Mouse (Mus musculus) heart, embryonic 16.5 days (tissue): Measurements from ENCODE around the gene Irf8. TPM values are rescaled to one million over a fixed set of nuclear protein-coding genes. Genes with fewer than 3 reads are reported as not detected.

Experiments used
- ATAC-seq: fragments of 200-750 bp; cut with Nextera tagmentation; replicated peaks from 2 replicates; pipeline ENCODE4 v1.8.0; 2017; ENCODE audit warnings: moderate number of reproducible peaks; ENCODE audit not compliant: insufficient read depth, low FRiP score; ENCODE audit errors: extremely low read depth
- H3K27ac ChIP-seq: fragments of 300-500 bp; sonication (generic); 2 replicates; pipeline ENCODE4 v1.5.1; 2014; ENCODE audit warnings: mild to moderate bottlenecking, low read length, control low read depth, moderate library complexity
- H3K27me3 ChIP-seq: fragments of 300-500 bp; sonication (generic); 2 replicates; pipeline ENCODE4 v1.6.1; 2014; ENCODE audit warnings: low read length, mixed read lengths; ENCODE audit not compliant: control insufficient read depth, insufficient read depth
- H3K36me3 ChIP-seq: fragments of 300-500 bp; sonication (generic); 2 replicates; pipeline ENCODE4 v1.6.1; 2014; ENCODE audit not compliant: control insufficient read depth, insufficient read depth
- H3K4me1 ChIP-seq: fragments of 300-500 bp; sonication (generic); 2 replicates; pipeline ENCODE4 v1.6.1; 2014; ENCODE audit warnings: low read length, mixed read lengths; ENCODE audit not compliant: control insufficient read depth, insufficient read depth
- H3K4me2 ChIP-seq: fragments of 300-500 bp; sonication (generic); 2 replicates; pipeline ENCODE4 v1.6.1; 2014; ENCODE audit warnings: low read depth, mild to moderate bottlenecking, control low read depth, low read length
- H3K4me3 ChIP-seq: fragments of 300-500 bp; sonication (generic); 2 replicates; pipeline ENCODE4 v1.5.1; 2014; ENCODE audit warnings: mild to moderate bottlenecking, control low read depth, low read length
- H3K9ac ChIP-seq: fragments of 300-500 bp; sonication (generic); 2 replicates; pipeline ENCODE4 v1.6.1; 2014; ENCODE audit warnings: low read length, control low read depth
- H3K9me3 ChIP-seq: fragments of 300-500 bp; sonication (generic); replicated peaks from 2 replicates; pipeline ENCODE4 v1.6.1; 2016; ENCODE audit warnings: low read length; ENCODE audit not compliant: control insufficient read depth
- WGBS: fragments of 180-500 bp; shearing (Covaris S2); extraction: QIAGEN DNeasy Blood & Tissue Kit; methylation state at CpG from one replicate; pipeline ENCODE4 v1.1.7; 2014; 5-methylcytosine and 5-hydroxymethylcytosine counted together
- polyA plus RNA-seq: library from polyadenylated mRNA; unstranded; fragments of >200 nt; fragmentation: Nextera tagmentation; extraction: Ambion mirVana; gene quantifications from 2 replicates; pipeline ENCODE4 v1.2.1, GENCODE M21; 2015

Gene Irf8
- polyA plus RNA-seq, 1 experiment from 2014 or later: 22.5 TPM

DNA sequence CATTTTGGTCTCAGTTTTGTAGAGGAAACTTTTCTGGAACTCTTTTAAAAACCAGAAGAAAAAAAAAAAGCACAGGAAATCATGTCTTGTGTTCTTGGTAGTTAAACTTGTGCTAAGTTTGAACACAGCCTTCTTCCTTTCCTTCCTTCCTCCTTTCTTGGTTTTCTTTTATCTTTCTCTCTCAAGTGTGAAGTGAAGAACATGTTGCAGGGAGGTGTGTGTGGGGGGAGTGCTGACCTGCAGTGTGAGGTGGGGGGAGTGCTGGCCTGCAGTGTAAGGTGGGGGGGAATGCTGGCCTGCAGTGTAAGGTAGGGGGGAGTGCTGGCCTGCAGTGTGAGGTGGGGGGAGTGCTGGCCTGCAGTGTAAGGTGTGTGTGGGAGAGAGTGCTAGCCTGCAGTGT lies 28.5 kb downstream of the Irf8 start:
- H3K4me3 ChIP-seq: no peak overlapping the region
- no peak overlapping the region for H3K4me2 ChIP-seq
- peaks cover 20% of the 10 kb centered on the region for H3K4me1 ChIP-seq
- no peak overlapping the region for H3K27ac ChIP-seq
- no peak overlapping the region for H3K9ac ChIP-seq
- no peaks in the 10 kb centered on the region for H3K9me3 ChIP-seq
- no peak for ATAC-seq
- no peaks in the 10 kb centered on the region for H3K36me3 ChIP-seq
- H3K27me3 ChIP-seq: no peaks in the 10 kb centered on the region

DNA sequence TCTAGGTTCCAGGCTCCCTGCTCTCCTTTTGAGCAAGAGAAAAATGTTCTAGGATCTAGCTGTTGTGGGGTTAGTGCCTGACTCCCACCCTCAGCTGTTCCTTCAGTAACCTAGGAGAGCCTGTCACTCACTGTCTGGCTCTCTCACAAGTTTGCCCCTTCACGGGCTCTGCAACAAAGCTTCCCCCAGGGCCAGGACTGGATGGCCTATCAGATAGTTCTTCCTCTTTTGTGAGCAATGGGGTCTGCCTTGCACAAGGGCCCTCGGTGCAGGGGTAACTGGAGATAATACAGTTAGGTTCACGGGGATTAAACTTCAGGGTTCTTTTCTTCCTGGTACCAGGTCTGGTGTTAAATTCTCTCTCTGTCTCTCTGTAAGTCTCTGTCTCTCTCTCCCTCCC lies 30.5 kb downstream of the Irf8 start:
- WGBS: 33% methylated on average over 3 of the region's 3 CpGs
- Histone ChIP-seq H3K27me3 (no peaks in the 10 kb centered on the region), H3K36me3 (no peaks in the 10 kb centered on the region), H3K4me3 (no peak overlapping the region), H3K9ac (no peak overlapping the region), H3K4me2 (no peak overlapping the region), H3K27ac (no peak overlapping the region), H3K4me1 (peaks cover 20% of the 10 kb centered on the region), H3K9me3 (no peaks in the 10 kb centered on the region)
- no peak for ATAC-seq

- H3K27me3 ChIP-seq: no peaks in the 10 kb centered on the region
- H3K4me2 ChIP-seq: peak overlapping the region; percentile 27
- no peaks in the 10 kb centered on the region for H3K9me3 ChIP-seq
- peak; percentile 65 for ATAC-seq
- no peaks in the 10 kb centered on the region for H3K36me3 ChIP-seq
- 27% methylated on average over 12 of the region's 12 CpGs for WGBS
- peaks cover 20% of the 10 kb centered on the region for H3K4me1 ChIP-seq
- peak overlapping the region; percentile 13 for H3K27ac ChIP-seq
- peak overlapping the region; percentile 30; the same call in 1 of the 2 replicates for H3K9ac ChIP-seq
- no peak overlapping the region for H3K4me3 ChIP-seq
These were observed 32.5 kb downstream of the Irf8 start for GRCm38 (mm10) chr8:120768454-120769218.

DNA sequence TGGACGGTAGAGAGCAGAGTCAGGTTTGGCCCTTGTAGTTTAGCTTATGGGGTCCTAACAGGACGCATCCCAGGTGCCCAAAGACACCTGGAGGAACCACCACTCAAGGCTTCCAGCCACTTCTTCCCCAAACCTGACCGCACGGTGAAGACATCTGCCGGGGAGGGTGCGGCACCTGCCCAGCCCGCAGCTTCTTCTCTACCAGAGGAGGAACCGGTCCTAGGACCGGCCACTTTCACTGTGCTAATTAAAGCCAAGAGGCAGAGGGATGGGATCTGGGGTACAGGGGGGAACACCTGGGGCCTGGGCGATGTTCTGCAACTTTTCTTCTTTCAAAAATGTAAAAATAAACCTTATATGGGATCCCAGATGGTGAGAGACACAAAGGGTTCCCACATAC lies 41.0 kb downstream of the Irf8 start:
- no peaks in the 10 kb centered on the region; the same call in 1 of the 2 replicates for H3K27me3 ChIP-seq
- no peak overlapping the region for H3K9ac ChIP-seq
- H3K4me1 ChIP-seq: 0 out of 2 replicates have a peak, but pooled peaks cover 2% of the 10 kb centered on the region
- no peak overlapping the region for H3K4me2 ChIP-seq
- H3K4me3 ChIP-seq: no peak overlapping the region
- 85% methylated on average over 10 of the region's 10 CpGs for WGBS
- H3K36me3 ChIP-seq: no peaks in the 10 kb centered on the region
- no peak for ATAC-seq
- H3K27ac ChIP-seq: no peak overlapping the region
- H3K9me3 ChIP-seq: no peaks in the 10 kb centered on the region

GRCm38 (mm10) chr8:120777732-120778131 lies 41.6 kb downstream of the Irf8 start:
- ATAC-seq: no peak; the same call in 1 of the 2 replicates
- Histone ChIP-seq H3K9me3 (no peaks in the 10 kb centered on the region), H3K27me3 (no peaks in the 10 kb centered on the region; the same call in 1 of the 2 replicates), H3K4me3 (no peak overlapping the region), H3K36me3 (no peaks in the 10 kb centered on the region), H3K9ac (no peak overlapping the region), H3K4me2 (no peak overlapping the region), H3K27ac (no peak overlapping the region), H3K4me1 (0 out of 2 replicates have a peak, but pooled peaks cover 2% of the 10 kb centered on the region)
- 35% methylated on average over 13 of the region's 13 CpGs for WGBS

DNA sequence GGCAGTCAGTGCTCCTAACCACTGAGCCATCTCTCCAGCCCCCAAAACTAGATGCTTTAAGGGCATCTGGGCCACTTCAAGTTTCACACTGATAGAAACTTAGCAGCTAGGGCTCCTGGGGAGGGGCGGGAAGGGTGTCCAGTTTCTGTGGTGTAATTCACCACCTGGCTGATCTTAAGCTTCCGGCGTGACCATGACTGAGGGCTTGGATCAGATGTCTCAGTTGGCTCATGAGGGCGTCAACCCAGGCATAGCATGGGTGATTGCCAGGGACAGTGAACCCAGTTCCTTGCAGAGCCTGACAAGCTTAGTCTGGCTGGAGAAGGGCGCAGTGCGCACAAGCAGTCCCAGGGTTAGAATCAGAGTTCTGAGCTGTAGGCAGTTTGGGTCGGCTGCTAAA lies 42.9 kb downstream of the Irf8 start:
- WGBS: 95% methylated on average over 7 of the region's 7 CpGs
- Histone ChIP-seq H3K4me1 (0 out of 2 replicates have a peak, but pooled peaks cover 2% of the 10 kb centered on the region), H3K9ac (no peak overlapping the region), H3K4me3 (no peak overlapping the region), H3K4me2 (no peak overlapping the region), H3K36me3 (no peaks in the 10 kb centered on the region), H3K27me3 (no peaks in the 10 kb centered on the region; the same call in 1 of the 2 replicates), H3K9me3 (no peaks in the 10 kb centered on the region), H3K27ac (no peak overlapping the region)
- no peak for ATAC-seq

- no peaks in the 10 kb centered on the region for H3K27me3 ChIP-seq
- no peak overlapping the region for H3K9ac ChIP-seq
- H3K9me3 ChIP-seq: no peaks in the 10 kb centered on the region
- no peak overlapping the region for H3K4me3 ChIP-seq
- no peaks in the 10 kb centered on the region for H3K36me3 ChIP-seq
- no peak for ATAC-seq
- 61% methylated on average over 4 of the region's 4 CpGs for WGBS
- H3K4me2 ChIP-seq: no peak overlapping the region
- no peak overlapping the region for H3K27ac ChIP-seq
- no peaks in the 10 kb centered on the region for H3K4me1 ChIP-seq
These were observed 47.6 kb downstream of the Irf8 start for GRCm38 (mm10) chr8:120783781-120784180.

DNA sequence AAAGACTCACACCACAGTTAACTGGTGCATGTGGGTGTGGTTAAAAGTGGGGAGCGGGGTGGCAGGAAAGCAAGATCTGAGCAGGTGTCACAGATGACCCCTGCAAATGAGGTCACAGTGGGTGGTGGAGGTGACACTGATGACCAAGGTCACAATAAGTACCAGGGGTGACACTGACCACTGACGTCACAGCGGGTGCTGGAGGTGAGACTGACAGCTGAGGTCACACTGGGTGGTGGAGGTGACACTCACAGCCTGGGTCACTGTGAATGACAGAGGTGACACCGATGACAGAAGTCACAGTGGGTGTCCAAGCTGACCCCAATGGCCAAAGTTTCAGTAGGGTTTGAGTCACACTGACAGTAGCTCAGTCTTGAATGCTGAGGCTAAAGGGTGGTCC lies 50.6 kb downstream of the Irf8 start:
- Histone ChIP-seq H3K36me3 (no peaks in the 10 kb centered on the region), H3K27ac (no peak overlapping the region), H3K9ac (no peak overlapping the region), H3K4me3 (no peak overlapping the region), H3K4me2 (no peak overlapping the region), H3K9me3 (no peaks in the 10 kb centered on the region), H3K4me1 (peaks cover 3% of the 10 kb centered on the region; the same call in 1 of the 2 replicates), H3K27me3 (no peaks in the 10 kb centered on the region)
- ATAC-seq: no peak
- 68% methylated on average over 4 of the region's 4 CpGs for WGBS

- H3K4me2 ChIP-seq: no peak overlapping the region
- WGBS: 45% methylated on average over 5 of the region's 5 CpGs
- H3K9me3 ChIP-seq: no peaks in the 10 kb centered on the region
- no peak overlapping the region for H3K27ac ChIP-seq
- no peaks in the 10 kb centered on the region for H3K36me3 ChIP-seq
- no peak overlapping the region for H3K4me3 ChIP-seq
- no peak for ATAC-seq
- no peak overlapping the region for H3K9ac ChIP-seq
- no peaks in the 10 kb centered on the region for H3K27me3 ChIP-seq
- peaks cover 3% of the 10 kb centered on the region; the same call in 1 of the 2 replicates for H3K4me1 ChIP-seq
These were observed 51.5 kb downstream of the Irf8 start for GRCm38 (mm10) chr8:120787631-120788030.
